Mouse (Mus musculus) kidney, embryonic 15.5 days (tissue): ENCODE data around the gene Rab8b. TPM values are rescaled to one million over a fixed set of nuclear protein-coding genes. Genes with fewer than 3 reads are reported as not detected.

Experiments
- ATAC-seq: fragments of 200-750 bp; cut with Nextera tagmentation; replicated peaks from 2 replicates; pipeline ENCODE4 v1.8.0; 2017; ENCODE audit warnings: moderate TSS enrichment; ENCODE audit not compliant: low FRiP score
- H3K27ac ChIP-seq: fragments of 300-500 bp; sonication (generic); 2 replicates; pipeline ENCODE4 v1.5.1; 2015; ENCODE audit warnings: mild to moderate bottlenecking, inconsistent platforms
- H3K27me3 ChIP-seq: fragments of 300-500 bp; sonication (generic); 2 replicates; pipeline ENCODE4 v1.6.1; 2015; ENCODE audit warnings: inconsistent platforms
- H3K36me3 ChIP-seq: fragments of 300-500 bp; sonication (generic); 2 replicates; pipeline ENCODE4 v1.6.1; 2015; ENCODE audit warnings: inconsistent platforms
- H3K4me1 ChIP-seq: fragments of 300-500 bp; sonication (generic); 2 replicates; pipeline ENCODE4 v1.6.1; 2015; ENCODE audit warnings: inconsistent platforms
- H3K4me2 ChIP-seq: fragments of 300-500 bp; sonication (generic); 2 replicates; pipeline ENCODE4 v1.6.1; 2015; ENCODE audit warnings: moderate library complexity, mild to moderate bottlenecking, inconsistent platforms
- H3K4me3 ChIP-seq: fragments of 300-500 bp; sonication (generic); replicated peaks from 2 replicates; pipeline ENCODE4 v1.5.1; 2015; ENCODE audit warnings: mild to moderate bottlenecking, inconsistent platforms
- H3K9ac ChIP-seq: fragments of 300-500 bp; sonication (generic); 2 replicates; pipeline ENCODE4 v1.6.1; 2015; ENCODE audit warnings: mild to moderate bottlenecking, inconsistent platforms
- H3K9me3 ChIP-seq: fragments of 300-500 bp; sonication (generic); replicated peaks from 2 replicates; pipeline ENCODE4 v1.6.1; 2016; ENCODE audit warnings: inconsistent platforms
- WGBS: fragments of 180-500 bp; shearing (Covaris S2); methylation state at CpG from one replicate; pipeline ENCODE4 v1.1.7; 2015; ENCODE audit warnings: mixed read lengths; 5-methylcytosine and 5-hydroxymethylcytosine counted together
- polyA plus RNA-seq: library from polyadenylated mRNA; unstranded; fragments of >200 nt; fragmentation: Nextera tagmentation; extraction: Ambion mirVana; gene quantifications from 2 replicates; pipeline ENCODE4 v1.2.1, GENCODE M21; 2015

Gene Rab8b
- 24.4 and 26.4 TPM in 2 replicates for polyA plus RNA-seq

- H3K4me1 ChIP-seq: peaks cover 38% of the 10 kb centered on the region
- peak within 1 kb of the TSS; percentile 93 for H3K27ac ChIP-seq
- H3K36me3 ChIP-seq: no peaks in the 10 kb centered on the region
- WGBS: under 1% methylated on average over 49 of the region's 49 CpGs
- H3K9ac ChIP-seq: peak within 1 kb of the TSS; percentile 85
- peak within 1 kb of the TSS; percentile 95 for H3K4me3 ChIP-seq
- no peaks in the 10 kb centered on the region for H3K9me3 ChIP-seq
- no peaks in the 10 kb centered on the region for H3K27me3 ChIP-seq
- H3K4me2 ChIP-seq: peak within 1 kb of the TSS; percentile 79
- ATAC-seq: peak; percentile 99
These were observed at the start of gene Rab8b for GRCm38 (mm10) chr9:66919382-66919971. Gene Rab8b (minus strand): TSS chr9:66919687.

- H3K4me2 ChIP-seq: no peak overlapping the region
- no peaks in the 10 kb centered on the region for H3K4me1 ChIP-seq
- no peak overlapping the region for H3K4me3 ChIP-seq
- no peak overlapping the region for H3K9ac ChIP-seq
- H3K27ac ChIP-seq: no peak overlapping the region
- WGBS: 83% methylated on average over 8 of the region's 8 CpGs
- no peak for ATAC-seq
- no peaks in the 10 kb centered on the region for H3K9me3 ChIP-seq
- peaks cover 29% of the 10 kb centered on the region for H3K36me3 ChIP-seq
- no peaks in the 10 kb centered on the region for H3K27me3 ChIP-seq
These were observed 48.0 kb upstream of the Rab8b start for GRCm38 (mm10) chr9:66967492-66967891.

GRCm38 (mm10) chr9:66961478-66961877 is 42.0 kb upstream of the Rab8b start:
- H3K36me3 ChIP-seq: 0 out of 2 replicates have a peak, but pooled peaks cover 5% of the 10 kb centered on the region
- H3K27me3 ChIP-seq: no peaks in the 10 kb centered on the region
- no peak overlapping the region for H3K4me2 ChIP-seq
- no peak overlapping the region for H3K27ac ChIP-seq
- no peak overlapping the region for H3K4me3 ChIP-seq
- no peaks in the 10 kb centered on the region for H3K4me1 ChIP-seq
- no peaks in the 10 kb centered on the region for H3K9me3 ChIP-seq
- 71% methylated on average over 3 of the region's 3 CpGs for WGBS
- H3K9ac ChIP-seq: no peak overlapping the region
- ATAC-seq: no peak

GRCm38 (mm10) chr9:66957451-66957850 is 38.0 kb upstream of the Rab8b start:
- H3K9me3 ChIP-seq: no peaks in the 10 kb centered on the region
- WGBS: 96% methylated on average over 3 of the region's 3 CpGs

GRCm38 (mm10) chr9:66952886-66953285 is 33.4 kb upstream of the Rab8b start:
- H3K9me3 ChIP-seq: no peaks in the 10 kb centered on the region
- no peaks in the 10 kb centered on the region for H3K27me3 ChIP-seq
- H3K36me3 ChIP-seq: peaks cover 21% of the 10 kb centered on the region
- no peak overlapping the region for H3K27ac ChIP-seq
- no peak overlapping the region for H3K9ac ChIP-seq
- H3K4me2 ChIP-seq: no peak overlapping the region
- no peak for ATAC-seq
- no peaks in the 10 kb centered on the region for H3K4me1 ChIP-seq
- 85% methylated on average over 2 of the region's 2 CpGs for WGBS
- no peak overlapping the region for H3K4me3 ChIP-seq

More at GRCm38 (mm10) chr9:66957451-66957850, 38.0 kb upstream of the Rab8b start:
- H3K9ac ChIP-seq: no peak overlapping the region
- H3K4me1 ChIP-seq: no peaks in the 10 kb centered on the region
- no peaks in the 10 kb centered on the region for H3K27me3 ChIP-seq
- H3K36me3 ChIP-seq: peaks cover 10% of the 10 kb centered on the region; the same call in 1 of the 2 replicates
- no peak for ATAC-seq
- no peak overlapping the region for H3K27ac ChIP-seq
- no peak overlapping the region for H3K4me3 ChIP-seq
- no peak overlapping the region for H3K4me2 ChIP-seq

GRCm38 (mm10) chr9:66952321-66952720 is 32.8 kb upstream of the Rab8b start:
- Histone ChIP-seq H3K4me1 (no peaks in the 10 kb centered on the region), H3K36me3 (peaks cover 23% of the 10 kb centered on the region), H3K27me3 (no peaks in the 10 kb centered on the region), H3K9ac (no peak overlapping the region), H3K4me3 (no peak overlapping the region), H3K9me3 (no peaks in the 10 kb centered on the region), H3K4me2 (no peak overlapping the region), H3K27ac (no peak overlapping the region)
- WGBS: 79% methylated on average over 8 of the region's 8 CpGs
- ATAC-seq: no peak

- H3K4me3 ChIP-seq: no peak overlapping the region
- peaks cover 13% of the 10 kb centered on the region for H3K4me1 ChIP-seq
- no peak overlapping the region for H3K9ac ChIP-seq
- H3K27ac ChIP-seq: no peak overlapping the region
- H3K36me3 ChIP-seq: peaks cover 16% of the 10 kb centered on the region
- H3K4me2 ChIP-seq: no peak overlapping the region
- 97% methylated on average over 2 of the region's 2 CpGs for WGBS
- H3K27me3 ChIP-seq: no peaks in the 10 kb centered on the region
- no peak for ATAC-seq
- H3K9me3 ChIP-seq: no peaks in the 10 kb centered on the region
These were observed 29.0 kb upstream of the Rab8b start for GRCm38 (mm10) chr9:66948536-66948935.

GRCm38 (mm10) chr9:66945647-66946641 is 26.5 kb upstream of the Rab8b start, which contains the start of gene Rps27l:
Gene Rps27l (plus strand): TSS chr9:66946086.
- WGBS: under 1% methylated on average over 77 of the region's 77 CpGs
- peak within 1 kb of the TSS; percentile 61 for H3K4me2 ChIP-seq
- peak within 1 kb of the TSS; percentile 85 for H3K9ac ChIP-seq
- peaks cover 16% of the 10 kb centered on the region for H3K36me3 ChIP-seq
- peaks cover 13% of the 10 kb centered on the region for H3K4me1 ChIP-seq
- no peaks in the 10 kb centered on the region for H3K27me3 ChIP-seq
- H3K4me3 ChIP-seq: peak within 1 kb of the TSS; percentile 76
- H3K9me3 ChIP-seq: no peaks in the 10 kb centered on the region
- H3K27ac ChIP-seq: peak within 1 kb of the TSS; percentile 97
- peak; percentile 99 for ATAC-seq

- H3K4me2 ChIP-seq: peak overlapping the region; percentile 61
- no peaks in the 10 kb centered on the region for H3K27me3 ChIP-seq
- peaks cover 16% of the 10 kb centered on the region for H3K36me3 ChIP-seq
- H3K9ac ChIP-seq: peak overlapping the region; percentile 85
- peak overlapping the region; percentile 76 for H3K4me3 ChIP-seq
- peak overlapping the region; percentile 97 for H3K27ac ChIP-seq
- WGBS: 12% methylated on average over 4 of the region's 4 CpGs
- ATAC-seq: no peak
- H3K4me1 ChIP-seq: peaks cover 13% of the 10 kb centered on the region
- no peaks in the 10 kb centered on the region for H3K9me3 ChIP-seq
These were observed 25.7 kb upstream of the Rab8b start for GRCm38 (mm10) chr9:66945161-66945560.

GRCm38 (mm10) chr9:66938836-66939235 is 19.3 kb upstream of the Rab8b start:
- Histone ChIP-seq H3K9ac (no peak overlapping the region), H3K36me3 (no peaks in the 10 kb centered on the region), H3K27me3 (no peaks in the 10 kb centered on the region), H3K4me1 (no peaks in the 10 kb centered on the region), H3K4me3 (no peak overlapping the region), H3K9me3 (no peaks in the 10 kb centered on the region), H3K27ac (no peak overlapping the region), H3K4me2 (no peak overlapping the region)
- 6% methylated on average over 4 of the region's 4 CpGs for WGBS
- no peak for ATAC-seq

- Histone ChIP-seq H3K9ac (no peak overlapping the region), H3K27ac (no peak overlapping the region), H3K4me2 (no peak overlapping the region), H3K27me3 (no peaks in the 10 kb centered on the region), H3K9me3 (no peaks in the 10 kb centered on the region), H3K4me1 (no peaks in the 10 kb centered on the region), H3K4me3 (no peak overlapping the region), H3K36me3 (no peaks in the 10 kb centered on the region)
- ATAC-seq: no peak
- WGBS: 64% methylated on average over 8 of the region's 8 CpGs
These were observed 18.0 kb upstream of the Rab8b start for GRCm38 (mm10) chr9:66937507-66937906.
